Mouse (Mus musculus): ENCODE measurements around the gene Fitm2. TPM values are rescaled to one million over a fixed set of nuclear protein-coding genes. Genes with fewer than 3 reads are reported as not detected.
"Not testable (repeated sequence)": the region's sequence is repeated elsewhere in the genome, so short reads cannot be mapped to it uniquely, and the experiment has no call there.

The Fitm2 gene
- polyA plus RNA-seq, 2 experiments from 2014 or later: 1.8 to 1.9 TPM

DNA sequence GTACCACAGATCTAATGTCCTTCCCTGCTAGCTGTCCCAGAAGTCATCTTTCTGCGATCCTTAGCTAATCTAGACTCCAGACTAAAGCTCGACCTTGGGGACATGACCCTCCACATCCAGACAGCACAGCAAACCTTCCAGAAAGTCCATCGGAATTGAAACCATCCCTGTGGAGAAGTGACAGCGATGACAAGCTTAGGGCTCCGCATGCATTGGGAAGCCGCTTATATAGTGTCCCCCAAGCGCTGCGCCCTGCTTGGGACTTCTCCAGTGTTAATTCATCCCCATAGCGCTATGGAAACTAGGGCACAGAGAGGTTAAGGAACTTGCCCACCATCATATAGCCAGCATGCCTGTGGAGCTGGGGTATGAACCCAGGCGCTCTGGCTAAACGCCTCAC is 9.6 kb downstream of the Fitm2 start:
- ATAC-seq: no peak

DNA sequence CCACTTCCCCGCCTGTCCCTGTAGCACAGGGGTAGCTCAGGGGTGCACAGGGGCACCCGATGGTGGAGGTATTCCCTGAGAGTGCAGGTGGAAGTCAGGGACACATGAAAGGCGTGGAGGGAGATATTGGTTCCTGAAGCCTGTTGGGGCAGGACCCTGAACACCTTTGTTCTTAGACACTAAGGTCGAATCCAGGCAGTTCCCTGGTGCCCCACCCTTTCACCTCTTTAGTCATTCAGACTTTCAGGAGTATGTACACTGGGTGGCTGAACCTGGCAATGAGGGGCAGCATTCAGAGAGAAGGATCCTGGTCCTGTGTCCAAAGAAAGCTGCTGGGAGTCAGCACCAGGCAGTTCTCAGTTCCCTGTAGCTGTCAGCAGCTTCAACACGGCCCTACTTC is 10.0 kb downstream of the Fitm2 start:
- no peak for ATAC-seq

DNA sequence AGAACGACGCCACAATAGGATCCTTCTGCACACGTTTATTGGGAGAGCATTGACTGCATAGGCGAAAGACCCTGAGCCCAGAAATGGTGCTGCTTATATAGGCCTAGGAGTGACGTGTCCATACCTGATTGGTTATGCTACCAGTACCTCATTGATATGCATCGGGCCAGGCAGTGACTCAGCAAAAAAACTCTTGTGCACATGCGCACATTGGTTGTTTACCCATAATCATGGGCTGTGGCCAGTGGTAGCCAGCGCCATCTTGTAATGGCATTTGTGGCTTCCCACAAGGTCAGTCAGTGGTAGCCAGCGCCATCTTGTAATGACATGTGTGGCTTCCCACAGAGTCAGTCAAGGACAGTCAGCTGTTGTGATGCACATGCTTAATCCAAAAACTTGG is 11.1 kb downstream of the Fitm2 start:
- ATAC-seq: not testable (repeated sequence)

DNA sequence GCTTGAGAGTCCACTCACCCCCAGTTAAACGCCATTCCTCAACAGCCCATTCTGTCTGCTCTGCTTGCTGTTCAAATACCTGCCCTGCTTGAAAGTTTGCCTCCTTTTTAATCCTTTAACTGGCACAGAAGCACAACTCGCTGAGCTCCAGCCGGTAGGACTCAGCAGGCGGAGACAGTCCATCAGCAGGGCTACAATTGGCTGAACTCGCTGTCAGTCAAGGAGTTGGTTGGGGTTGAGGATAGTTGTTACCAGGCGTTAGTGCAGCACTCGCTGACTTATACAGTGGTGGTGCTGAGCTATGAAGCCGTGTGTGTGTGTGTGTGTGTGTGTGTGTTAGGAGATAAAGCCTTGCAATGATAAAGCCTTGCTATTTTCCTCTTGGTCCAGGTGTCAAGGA is 11.8 kb downstream of the Fitm2 start:
- no peak for ATAC-seq

DNA sequence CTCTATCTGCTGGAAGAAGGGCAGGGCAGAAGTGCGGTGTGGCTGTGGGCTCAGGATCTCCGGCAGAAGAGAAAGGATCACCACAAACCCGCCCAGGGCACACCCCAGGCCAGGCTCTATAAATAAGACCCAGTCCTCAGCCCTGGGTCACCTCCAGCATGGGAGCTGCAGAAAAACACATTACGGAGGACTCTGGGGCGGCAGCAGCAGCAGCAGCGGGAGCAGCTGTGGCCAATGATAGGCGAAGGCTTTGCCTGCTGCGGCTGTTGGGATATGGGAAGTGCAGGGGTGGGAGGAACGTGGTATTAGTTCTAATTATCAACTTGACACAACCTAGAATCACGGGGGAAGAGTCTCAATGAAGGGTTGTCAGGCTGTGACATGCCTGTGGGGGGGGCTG is 13.0 kb downstream of the Fitm2 start:
- no peak for ATAC-seq

DNA sequence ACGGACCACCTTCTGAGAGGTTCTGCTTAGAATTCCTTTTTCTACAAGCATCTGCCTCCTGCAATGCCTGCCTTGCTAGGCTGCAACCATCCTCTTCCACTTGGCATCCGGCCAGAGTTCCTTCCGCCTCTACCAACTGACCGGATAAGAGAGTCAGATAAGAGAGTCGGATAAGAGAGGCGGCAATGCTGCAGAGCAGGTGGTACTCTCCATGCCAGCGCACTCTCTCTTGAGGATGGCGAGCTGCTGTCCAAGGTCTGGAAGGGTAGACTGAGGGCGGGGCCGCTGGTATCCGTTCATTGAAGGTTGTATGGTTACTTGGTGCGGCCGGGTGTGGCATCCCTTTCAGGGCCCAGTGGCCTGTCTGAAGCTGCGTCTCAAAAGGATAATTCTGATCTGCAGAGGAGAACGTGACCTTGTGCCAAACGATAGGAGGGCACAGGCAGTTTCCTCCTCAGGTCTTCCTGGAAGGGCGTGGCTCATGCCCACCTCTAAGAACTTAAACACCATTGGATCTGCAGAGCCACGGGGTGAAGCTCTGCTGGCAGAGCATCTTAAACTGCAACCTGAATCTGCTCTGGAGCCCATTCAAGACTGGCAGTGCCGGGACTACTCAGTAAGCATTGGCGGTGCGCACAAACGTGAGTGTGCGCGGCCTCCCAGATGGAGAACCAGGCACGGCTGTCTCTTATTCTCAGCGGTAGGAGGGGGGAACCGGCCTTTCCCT is 13.7 kb downstream of the Fitm2 start:
- no peak for ATAC-seq

DNA sequence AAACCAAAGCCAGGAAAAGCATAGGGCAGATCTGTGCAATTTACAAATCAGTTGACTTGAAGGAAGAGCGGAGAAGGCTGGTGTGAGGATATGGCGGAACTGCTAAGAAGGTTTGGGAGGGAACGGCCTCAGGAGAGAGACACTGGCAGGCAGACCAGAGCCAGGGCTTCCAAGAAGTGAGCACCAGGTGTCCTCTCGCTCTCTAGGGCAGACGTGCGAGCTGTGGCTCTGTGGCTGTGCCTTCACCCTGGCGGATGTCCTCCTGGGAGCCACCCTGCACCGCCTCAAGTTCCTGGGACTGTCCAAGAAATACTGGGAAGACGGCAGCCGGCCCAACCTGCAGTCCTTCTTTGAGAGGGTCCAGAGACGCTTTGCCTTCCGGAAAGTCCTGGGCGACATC is 19.1 kb downstream of the Fitm2 start:
- ATAC-seq: no peak

DNA sequence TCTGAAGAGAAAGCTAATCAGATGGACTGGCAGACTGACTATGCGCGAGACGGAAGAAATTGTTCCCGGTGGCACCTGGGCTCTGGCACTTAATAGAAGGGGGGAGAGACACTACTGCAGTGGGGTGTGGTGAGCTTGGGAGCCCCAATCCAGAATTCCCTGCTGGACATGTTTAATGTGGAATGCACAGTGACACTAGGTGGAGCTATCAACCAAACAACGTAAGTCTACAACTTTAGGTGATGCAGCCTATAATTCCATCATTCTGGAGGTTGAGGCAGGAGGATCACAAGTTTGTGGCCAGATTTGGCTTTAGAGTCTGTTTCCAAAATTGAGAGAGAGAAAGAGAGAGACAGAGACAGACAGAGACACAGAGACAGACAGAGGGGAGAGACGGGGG is 19.7 kb downstream of the Fitm2 start:
- no peak for ATAC-seq

DNA sequence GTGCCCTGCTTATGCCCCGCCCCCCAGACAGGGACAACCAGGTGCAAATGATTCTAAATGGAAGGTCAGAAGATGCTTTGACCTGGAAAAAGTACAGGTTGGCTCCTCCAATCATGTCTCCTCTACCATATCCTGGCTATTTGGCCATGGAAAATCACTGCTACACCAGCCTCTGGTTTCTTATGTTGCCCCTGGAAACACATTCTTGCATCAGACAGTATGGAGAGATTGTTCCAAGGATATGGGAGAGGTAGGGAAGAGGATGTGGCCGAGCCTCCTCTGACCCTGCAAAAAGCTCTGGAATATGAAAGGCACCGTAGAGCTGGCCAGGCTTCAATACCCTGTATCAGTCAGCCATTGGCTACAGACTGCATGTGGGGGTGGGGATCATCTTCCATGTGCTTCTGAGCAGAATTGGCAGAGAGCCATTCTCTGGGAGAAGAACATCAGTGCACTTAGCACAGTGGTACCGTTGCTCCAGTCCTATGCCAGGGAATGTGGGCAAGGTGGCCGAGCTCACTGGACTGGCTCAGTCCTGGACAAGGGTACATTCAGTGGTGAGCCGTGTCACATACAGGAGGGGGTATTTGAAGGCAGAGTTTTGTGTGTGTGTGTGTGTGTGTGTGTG is 21.6 kb downstream of the Fitm2 start:
- ATAC-seq: no peak

DNA sequence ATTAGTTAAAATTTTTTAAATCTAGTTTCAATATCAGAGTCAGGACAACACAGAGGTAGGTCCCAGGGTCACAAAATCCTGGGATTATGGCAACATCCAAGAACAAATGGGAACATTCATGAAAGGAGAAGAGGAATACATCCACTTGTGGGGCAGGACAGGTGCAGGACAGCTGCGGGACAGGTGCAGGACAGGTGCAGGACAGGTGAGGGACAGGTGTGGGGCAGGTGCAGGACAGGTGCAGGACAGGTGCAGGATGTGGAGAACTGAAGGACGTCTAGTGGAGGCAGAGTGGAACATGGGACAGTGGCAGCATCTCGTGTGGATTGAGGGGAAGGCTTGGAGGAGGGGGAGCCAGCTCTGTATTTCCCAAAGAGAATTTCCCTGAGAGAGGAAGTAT is 23.2 kb downstream of the Fitm2 start:
- no peak for ATAC-seq

DNA sequence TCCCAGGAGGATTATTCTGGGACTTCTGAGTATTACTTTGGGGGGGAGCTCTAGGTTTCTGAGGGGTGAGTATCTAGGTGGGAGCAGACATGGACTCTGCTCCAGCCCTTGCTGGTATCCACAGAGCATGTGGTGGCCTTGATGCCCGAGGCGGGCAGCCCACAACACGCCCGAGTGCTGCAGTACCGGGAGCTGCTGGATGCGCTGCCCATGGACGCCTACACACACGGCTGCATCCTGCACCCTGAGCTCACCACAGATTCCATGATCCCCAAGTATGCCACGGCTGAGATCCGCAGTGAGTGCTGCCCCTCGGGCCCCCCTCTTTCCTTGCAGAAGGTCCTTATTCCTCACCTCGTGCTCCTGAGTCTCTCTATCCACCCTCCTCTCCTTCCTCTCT is 25.1 kb downstream of the Fitm2 start:
- no peak for ATAC-seq

DNA sequence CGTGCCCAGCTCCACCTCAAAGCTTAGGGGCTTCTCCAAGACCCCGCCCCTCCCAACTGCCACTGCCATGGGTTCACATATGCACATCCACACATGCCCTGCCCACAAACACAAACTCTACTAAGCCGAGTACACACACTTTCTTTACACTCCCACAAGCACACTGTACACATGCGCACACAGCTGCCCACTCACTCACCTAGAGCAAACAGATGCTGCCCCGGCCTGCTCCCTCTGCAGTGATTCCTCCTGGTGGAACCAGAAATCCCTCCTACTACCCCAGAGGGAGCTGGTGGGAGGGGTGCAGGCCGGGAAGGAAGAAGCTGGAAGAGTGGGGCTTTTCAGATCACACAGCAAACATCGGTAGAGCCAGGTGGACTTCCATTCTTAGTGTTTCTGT is 28.4 kb downstream of the Fitm2 start:
- ATAC-seq: no peak

DNA sequence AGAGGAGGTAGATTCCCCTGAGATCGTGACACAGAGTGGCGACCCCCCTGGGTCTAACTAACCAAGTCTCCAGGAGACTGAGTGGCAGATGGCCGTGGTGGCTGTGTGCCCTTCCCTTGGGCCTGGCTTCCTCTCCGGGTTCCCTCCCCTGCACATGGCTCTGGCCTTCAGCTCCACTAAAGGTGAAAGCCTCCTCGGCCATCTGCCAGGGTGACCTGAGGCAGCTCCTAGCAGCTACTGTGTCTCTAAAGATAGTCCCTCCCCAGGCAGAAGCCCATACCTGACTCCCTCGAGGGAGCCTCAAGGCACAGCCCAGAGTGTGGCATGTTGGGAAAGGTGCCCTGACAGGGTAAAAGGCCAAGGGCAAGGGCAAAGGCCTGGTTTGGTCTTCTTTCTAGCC is 28.9 kb downstream of the Fitm2 start:
- no peak for ATAC-seq

DNA sequence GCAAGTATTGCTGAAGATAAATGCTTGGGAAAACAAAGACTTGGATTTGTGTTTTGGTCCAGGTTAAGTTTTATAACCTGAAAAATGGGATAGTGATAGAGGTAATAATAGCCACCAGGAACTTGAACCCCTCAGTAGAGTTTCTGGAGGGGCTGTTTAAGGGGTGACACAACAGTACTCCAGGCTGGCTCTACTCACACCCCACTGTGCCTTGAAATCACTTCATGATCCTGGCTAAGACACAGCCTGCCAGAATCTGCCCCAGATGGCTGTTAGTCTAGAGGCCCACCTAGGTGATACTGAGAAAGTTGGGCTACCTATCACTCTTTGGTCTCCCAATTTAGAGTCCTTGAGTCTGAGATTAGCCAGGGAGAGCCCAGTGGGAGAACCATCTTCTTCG is 32.9 kb downstream of the Fitm2 start:
- no peak for ATAC-seq

DNA sequence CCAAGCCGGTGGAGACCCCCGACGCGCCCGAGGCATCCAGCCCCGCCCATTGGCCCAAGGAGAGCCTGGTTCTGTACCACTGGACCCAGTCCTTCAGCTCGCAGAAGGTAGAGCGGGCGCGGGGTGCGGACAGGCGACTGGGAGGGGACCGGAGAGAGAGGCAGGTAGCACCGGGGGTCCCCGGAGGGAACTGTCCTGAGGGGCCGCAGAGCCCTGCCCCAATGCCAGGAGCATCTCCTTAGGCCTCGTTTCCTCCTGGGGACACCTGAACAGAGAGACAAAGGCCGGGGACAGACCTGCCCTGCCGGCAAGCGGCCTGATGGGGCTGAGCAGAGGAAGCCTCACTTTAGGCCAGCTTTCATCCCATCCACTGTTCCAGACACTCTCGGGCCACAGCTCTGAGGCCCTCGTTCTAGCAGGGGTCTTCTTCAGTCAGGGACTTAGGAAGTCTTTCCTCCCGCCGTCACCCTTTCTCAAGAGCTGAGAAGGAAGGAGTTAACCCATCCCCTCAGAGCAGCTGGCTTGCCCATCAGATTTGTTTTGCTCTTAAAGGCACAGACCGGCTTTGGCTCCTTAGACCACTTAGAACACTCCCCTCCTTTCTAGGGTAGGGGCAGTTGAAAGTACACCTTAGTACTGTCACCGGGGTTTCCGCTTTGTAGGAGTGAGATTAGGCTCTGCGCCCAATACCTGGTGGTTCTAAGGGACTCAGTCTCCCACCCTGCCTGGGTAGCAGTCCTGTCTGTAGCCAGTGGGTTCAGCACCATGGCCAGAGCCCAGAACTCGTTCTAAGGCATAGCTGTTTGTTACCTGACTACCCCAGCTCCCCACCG is 33.6 kb downstream of the Fitm2 start:
- no peak for ATAC-seq

DNA sequence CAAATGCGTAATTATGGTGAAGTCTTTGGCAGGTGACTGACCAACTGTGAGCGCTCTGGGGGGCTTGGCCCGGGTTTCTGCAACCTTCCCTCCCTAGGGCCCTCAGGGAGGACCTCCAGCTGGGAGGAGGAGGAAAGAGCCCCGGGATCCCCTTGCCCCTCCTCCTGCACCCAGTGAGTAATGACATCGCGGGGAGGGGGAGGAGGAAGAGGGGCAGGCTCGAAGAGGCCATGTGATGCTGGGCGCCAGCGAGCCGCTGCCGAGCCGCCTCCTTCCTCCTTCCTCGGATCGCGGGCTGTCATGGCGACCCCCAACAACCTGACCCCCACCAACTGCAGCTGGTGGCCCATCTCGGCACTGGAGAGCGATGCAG is 34.2 kb downstream of the Fitm2 start, which contains the start of gene Gdap1l1:
TSS of gene Gdap1l1 (plus strand) at position 231 of the 373 bp plus-strand sequence.
- ATAC-seq: no peak

DNA sequence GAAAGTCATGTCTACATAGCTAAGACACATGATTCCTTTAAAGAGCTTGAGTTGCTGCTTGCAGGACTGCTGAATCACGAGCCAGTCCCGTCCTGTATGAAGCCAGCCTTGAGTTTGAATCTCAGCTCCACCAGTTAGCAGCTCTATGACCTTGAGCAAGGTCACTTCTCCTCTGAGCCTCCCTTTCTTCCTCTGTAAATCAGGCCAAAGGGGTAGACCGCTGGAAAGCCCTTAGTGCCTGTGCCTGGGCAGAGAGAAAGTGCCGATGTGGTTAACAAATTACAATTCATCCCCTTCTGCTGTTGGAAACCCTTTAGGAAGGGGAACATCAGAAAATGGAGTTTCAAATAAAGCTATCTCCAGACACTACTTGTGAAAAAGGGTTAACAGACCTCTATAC is 34.6 kb downstream of the Fitm2 start:
- no peak for ATAC-seq

DNA sequence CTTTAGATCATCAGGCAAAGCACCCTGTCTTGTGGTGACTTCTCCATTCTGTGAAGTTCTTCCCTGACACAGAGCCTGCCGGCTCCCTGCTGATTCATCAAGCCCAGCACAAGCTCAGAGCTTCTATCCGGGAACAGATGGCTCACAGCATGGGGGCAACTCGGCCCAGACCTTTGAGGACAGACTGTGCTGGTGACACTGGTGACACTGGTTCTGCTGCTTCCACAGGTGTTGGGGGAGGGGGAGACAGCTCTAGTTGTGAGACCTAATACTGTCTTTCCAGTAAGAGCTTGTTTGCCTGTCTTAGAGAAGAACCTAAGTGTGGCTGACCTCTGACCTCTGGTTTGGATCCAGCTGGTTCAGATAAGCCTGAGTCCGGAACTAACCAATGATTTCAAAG is 38.5 kb downstream of the Fitm2 start:
- ATAC-seq: no peak

DNA sequence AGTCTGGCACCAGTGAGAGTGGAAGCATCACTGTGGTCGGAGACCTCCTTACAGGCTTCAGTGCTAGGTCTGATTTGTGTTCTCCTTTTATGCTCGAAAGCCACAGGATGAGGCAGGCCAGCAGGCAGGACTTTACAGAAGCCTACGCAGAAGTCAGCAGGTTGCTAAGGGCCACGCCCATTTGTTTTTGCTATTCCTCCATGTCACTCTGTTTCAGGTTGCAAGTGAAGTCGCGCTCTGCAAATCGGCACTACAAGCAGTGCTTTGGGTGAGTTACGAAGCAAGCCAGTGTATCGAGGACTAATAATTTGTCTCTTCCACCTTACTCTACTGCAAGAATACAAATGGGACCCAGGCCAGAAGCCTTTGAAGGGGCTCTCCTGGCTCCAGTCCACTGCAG is 41.1 kb downstream of the Fitm2 start:
- ATAC-seq: no peak

DNA sequence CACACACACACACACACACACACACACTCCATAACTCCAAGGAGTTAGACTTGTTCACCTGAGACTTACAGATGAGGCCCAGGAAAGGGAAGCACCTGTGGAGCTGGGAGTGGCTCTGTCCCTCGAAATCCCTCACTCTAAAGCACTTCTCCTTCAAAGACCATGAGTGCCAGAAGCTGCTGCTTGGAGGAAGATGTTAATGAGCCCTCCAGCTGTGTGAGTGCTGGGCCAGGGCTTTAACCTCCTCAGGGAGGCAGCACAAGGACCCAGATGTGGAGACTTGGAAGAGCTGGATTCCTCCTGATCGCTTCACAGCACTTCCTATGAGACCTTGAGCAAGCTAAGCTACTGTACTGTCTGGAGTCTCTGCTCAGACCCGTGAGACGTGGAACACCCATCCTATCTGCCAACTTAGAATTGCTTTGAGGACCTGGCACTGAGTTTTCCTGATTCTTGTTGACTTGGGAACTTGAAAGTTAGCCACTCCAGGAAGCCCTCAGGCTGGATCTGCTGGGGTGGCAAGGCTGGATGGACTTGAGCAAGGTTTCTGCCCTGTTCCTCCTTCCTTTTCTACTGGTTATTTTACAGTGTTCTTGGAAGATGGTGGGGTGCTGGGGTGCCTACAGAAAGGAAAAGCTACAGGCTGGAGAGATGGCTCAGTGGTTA is 44.0 kb downstream of the Fitm2 start:
- ATAC-seq: no peak

DNA sequence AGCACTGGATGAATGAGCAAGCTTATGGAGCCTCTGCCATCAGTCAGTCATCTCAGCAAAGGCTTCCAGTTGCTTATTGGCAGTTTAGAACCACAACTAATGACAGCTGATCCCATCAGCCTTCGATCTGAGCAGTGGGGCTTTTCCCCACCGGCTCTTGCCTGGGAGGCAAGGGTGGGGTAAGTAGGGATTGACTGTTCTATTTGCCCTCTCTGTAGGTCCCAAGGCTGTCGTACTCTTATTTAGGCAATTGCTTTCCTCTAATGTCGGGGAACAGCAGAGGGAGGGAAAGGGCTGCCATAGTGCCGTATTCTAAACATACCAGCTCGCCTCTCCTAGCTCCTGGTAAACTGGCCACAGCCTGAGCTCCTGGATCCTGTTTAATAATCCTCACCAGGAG is 47.8 kb downstream of the Fitm2 start, which contains the start of gene Oser1:
TSS of gene Oser1 (minus strand) at position 101 of the 400 bp plus-strand sequence.
- ATAC-seq: no peak

DNA sequence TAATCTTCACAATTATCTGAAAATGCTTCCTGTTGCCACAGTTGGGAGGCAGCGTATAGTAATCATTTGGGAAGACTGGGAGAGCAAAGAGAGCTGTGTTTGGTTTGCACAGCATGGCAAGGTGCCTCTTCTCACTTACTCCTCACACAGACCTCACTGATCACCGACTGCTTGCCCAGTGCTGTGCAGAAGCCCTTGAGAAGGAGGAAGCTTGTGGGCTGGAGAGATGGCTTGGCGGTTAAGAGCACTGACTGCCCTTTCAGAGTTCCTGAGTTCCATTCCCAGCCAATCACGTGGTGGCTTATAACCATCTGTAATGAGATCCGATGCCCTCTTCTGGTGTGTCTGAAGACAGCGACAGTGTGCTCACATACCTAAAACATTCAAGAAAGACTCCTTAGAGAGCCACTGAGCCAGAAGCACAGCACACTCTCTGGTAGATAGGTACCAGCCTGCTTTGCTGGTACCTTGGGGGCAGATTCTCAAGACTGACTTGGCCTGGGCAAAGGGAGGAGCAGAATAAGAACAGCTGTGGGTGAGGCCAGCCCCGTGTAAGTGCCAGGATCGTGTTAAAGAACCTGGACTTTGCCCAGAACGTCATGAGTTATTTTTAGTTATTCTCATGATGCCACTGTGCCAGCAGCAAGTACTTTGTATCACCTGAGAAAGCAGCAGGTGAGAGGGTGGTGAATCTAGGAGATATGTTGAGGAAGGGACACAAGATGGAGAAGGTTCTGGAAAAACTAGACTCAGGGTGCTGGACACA is 49.4 kb downstream of the Fitm2 start:
- no peak for ATAC-seq

All from CD4-positive, CD25-positive, alpha-beta regulatory T cell, adult 4 months (primary cell).